Mouse (Mus musculus): ENCODE data around the gene Olfr520. TPM values are rescaled to one million over a fixed set of nuclear protein-coding genes. Genes with fewer than 3 reads are reported as not detected.
"Not testable (repeated sequence)": the region's sequence is repeated elsewhere in the genome, so short reads cannot be mapped to it uniquely, and the experiment has no call there.

Gene Olfr520
- polyA plus RNA-seq, 1 experiment from 2014 or later, result not detected

DNA sequence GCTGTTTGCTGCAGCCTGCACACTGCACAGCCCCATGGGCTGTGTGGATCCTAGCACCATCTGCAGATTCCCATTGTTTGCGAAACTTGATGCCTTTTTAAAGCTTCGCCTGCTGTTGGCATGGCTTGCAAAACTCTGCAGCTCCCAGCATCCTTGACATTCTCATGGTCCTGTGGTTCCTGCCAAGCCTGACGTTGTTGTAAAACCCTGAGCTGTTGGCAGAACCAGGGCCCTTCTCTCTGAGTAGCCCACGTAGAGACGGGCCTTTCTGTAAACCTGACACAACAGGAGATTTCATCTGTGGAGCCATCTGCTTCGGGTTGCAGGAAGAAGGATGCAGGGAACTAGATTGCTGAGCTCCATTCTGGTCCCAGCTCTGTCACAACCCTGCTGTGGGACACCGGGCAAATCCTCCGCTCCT lies 21.8 kb upstream of the Olfr520 start:
- no peak for ATAC-seq (ENCODE audit: low read depth)
- no peak overlapping the region for H3K4me3 ChIP-seq (ENCODE audit: low read depth, low read length)
- H3K9ac ChIP-seq (replicated peaks; ENCODE audit: low read depth, low read length), result no peak overlapping the region
- H3K36me3 ChIP-seq (ENCODE audit: control insufficient read depth, insufficient read depth, low read length), result no peaks in the 10 kb centered on the region
- H3K27ac ChIP-seq (ENCODE audit: low read depth, low read length), result no peak overlapping the region
- no peak overlapping the region for H3K4me2 ChIP-seq (ENCODE audit: low read depth, low read length)
- H3K9me3 ChIP-seq (ENCODE audit: control insufficient read depth, low read length), result no peaks in the 10 kb centered on the region
- no peaks in the 10 kb centered on the region for H3K4me1 ChIP-seq (ENCODE audit: control insufficient read depth, insufficient read depth, low read length)
- WGBS, result 65% methylated on average over 8 of the region's 8 CpGs
- H3K27me3 ChIP-seq (ENCODE audit: control insufficient read depth, insufficient read depth, low read length), result no peaks in the 10 kb centered on the region

GRCm38 (mm10) chr7:99708750-99709149 lies 21.3 kb upstream of the Olfr520 start:
- Histone ChIP-seq H3K27me3 (ENCODE audit: control insufficient read depth, insufficient read depth, low read length) (no peaks in the 10 kb centered on the region), H3K9ac (replicated peaks; ENCODE audit: low read depth, low read length) (no peak overlapping the region), H3K4me3 (ENCODE audit: low read depth, low read length) (no peak overlapping the region), H3K9me3 (ENCODE audit: control insufficient read depth, low read length) (no peaks in the 10 kb centered on the region), H3K4me1 (ENCODE audit: control insufficient read depth, insufficient read depth, low read length) (no peaks in the 10 kb centered on the region), H3K4me2 (ENCODE audit: low read depth, low read length) (no peak overlapping the region), H3K36me3 (ENCODE audit: control insufficient read depth, insufficient read depth, low read length) (no peaks in the 10 kb centered on the region), H3K27ac (ENCODE audit: low read depth, low read length) (no peak overlapping the region)
- no peak for ATAC-seq (ENCODE audit: low read depth)
- WGBS, result 70% methylated on average over 5 of the region's 5 CpGs

GRCm38 (mm10) chr7:99709992-99710391 lies 20.1 kb upstream of the Olfr520 start:
- H3K9ac ChIP-seq (replicated peaks; ENCODE audit: low read depth, low read length), result no peak overlapping the region
- H3K27me3 ChIP-seq (ENCODE audit: control insufficient read depth, insufficient read depth, low read length), result no peaks in the 10 kb centered on the region
- no peak overlapping the region for H3K27ac ChIP-seq (ENCODE audit: low read depth, low read length)
- no peak for ATAC-seq (ENCODE audit: low read depth)
- no peaks in the 10 kb centered on the region for H3K4me1 ChIP-seq (ENCODE audit: control insufficient read depth, insufficient read depth, low read length)
- no peaks in the 10 kb centered on the region for H3K36me3 ChIP-seq (ENCODE audit: control insufficient read depth, insufficient read depth, low read length)
- H3K4me2 ChIP-seq (ENCODE audit: low read depth, low read length), result no peak overlapping the region
- 51% methylated on average over 7 of the region's 7 CpGs for WGBS
- no peaks in the 10 kb centered on the region for H3K9me3 ChIP-seq (ENCODE audit: control insufficient read depth, low read length)
- no peak overlapping the region for H3K4me3 ChIP-seq (ENCODE audit: low read depth, low read length)

DNA sequence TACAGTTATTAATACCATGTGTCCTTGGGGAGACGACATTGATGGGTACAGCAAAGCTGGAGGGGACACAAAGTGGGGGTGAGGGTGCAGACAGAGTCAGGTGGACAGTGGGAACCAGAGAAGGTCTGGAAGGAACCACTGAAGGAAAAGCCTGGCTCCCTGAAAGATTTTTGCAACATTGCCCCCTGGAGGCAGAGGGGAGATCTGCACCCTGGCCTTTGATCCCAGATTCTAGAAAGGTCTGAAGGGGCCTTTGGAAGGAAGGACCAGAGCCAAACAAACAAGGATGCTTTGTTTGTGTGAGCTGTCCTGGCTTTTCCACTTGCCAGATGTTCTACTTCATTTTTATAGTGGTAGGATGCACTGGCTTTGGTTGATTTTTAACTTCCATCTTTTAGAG lies 19.6 kb upstream of the Olfr520 start:
- Histone ChIP-seq H3K4me3 (ENCODE audit: low read depth, low read length) (no peak overlapping the region), H3K4me1 (ENCODE audit: control insufficient read depth, insufficient read depth, low read length) (no peaks in the 10 kb centered on the region), H3K27ac (ENCODE audit: low read depth, low read length) (no peak overlapping the region), H3K27me3 (ENCODE audit: control insufficient read depth, insufficient read depth, low read length) (no peaks in the 10 kb centered on the region), H3K4me2 (ENCODE audit: low read depth, low read length) (no peak overlapping the region), H3K9ac (replicated peaks; ENCODE audit: low read depth, low read length) (no peak overlapping the region), H3K36me3 (ENCODE audit: control insufficient read depth, insufficient read depth, low read length) (no peaks in the 10 kb centered on the region), H3K9me3 (ENCODE audit: control insufficient read depth, low read length) (no peaks in the 10 kb centered on the region)
- 50% methylated on average over 1 of the region's 1 CpGs for WGBS
- ATAC-seq (ENCODE audit: low read depth), result no peak

DNA sequence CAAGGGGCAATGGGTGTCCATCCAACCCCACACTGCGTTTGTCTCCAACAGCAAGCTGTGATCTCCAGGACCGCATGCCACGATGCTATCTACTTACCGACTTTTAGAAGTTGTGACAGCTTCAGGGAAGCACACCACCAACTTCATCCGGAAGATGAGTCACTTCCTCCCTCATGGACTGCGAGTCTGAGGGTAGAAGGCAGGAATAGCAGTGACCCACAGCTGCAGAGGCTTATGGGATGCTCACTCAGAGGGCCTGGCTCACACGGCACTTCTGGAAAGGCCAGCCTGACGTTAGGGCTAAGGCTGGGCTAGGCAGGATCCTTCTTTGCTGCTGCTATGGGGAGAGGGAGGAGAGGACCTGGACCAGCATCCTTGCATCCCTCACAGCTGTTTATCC lies 18.9 kb upstream of the Olfr520 start, which contains the start of gene Slco2b1:
TSS of gene Slco2b1 (minus strand) at position 175 of the 400 bp plus-strand sequence.
- WGBS, result 82% methylated on average over 8 of the region's 8 CpGs
- H3K4me2 ChIP-seq (ENCODE audit: low read depth, low read length), result no peak within 1 kb of the TSS
- no peaks in the 10 kb centered on the region for H3K36me3 ChIP-seq (ENCODE audit: control insufficient read depth, insufficient read depth, low read length)
- no peaks in the 10 kb centered on the region for H3K27me3 ChIP-seq (ENCODE audit: control insufficient read depth, insufficient read depth, low read length)
- no peak within 1 kb of the TSS for H3K4me3 ChIP-seq (ENCODE audit: low read depth, low read length)
- H3K9ac ChIP-seq (replicated peaks; ENCODE audit: low read depth, low read length), result no peak within 1 kb of the TSS
- H3K27ac ChIP-seq (ENCODE audit: low read depth, low read length), result no peak within 1 kb of the TSS
- H3K4me1 ChIP-seq (ENCODE audit: control insufficient read depth, insufficient read depth, low read length), result no peaks in the 10 kb centered on the region
- no peak for ATAC-seq (ENCODE audit: low read depth)
- H3K9me3 ChIP-seq (ENCODE audit: control insufficient read depth, low read length), result no peaks in the 10 kb centered on the region

GRCm38 (mm10) chr7:99712431-99712830 lies 17.6 kb upstream of the Olfr520 start:
- Histone ChIP-seq H3K4me1 (ENCODE audit: control insufficient read depth, insufficient read depth, low read length) (no peaks in the 10 kb centered on the region), H3K36me3 (ENCODE audit: control insufficient read depth, insufficient read depth, low read length) (no peaks in the 10 kb centered on the region), H3K9me3 (ENCODE audit: control insufficient read depth, low read length) (no peaks in the 10 kb centered on the region), H3K27me3 (ENCODE audit: control insufficient read depth, insufficient read depth, low read length) (no peaks in the 10 kb centered on the region), H3K4me3 (ENCODE audit: low read depth, low read length) (no peak overlapping the region), H3K27ac (ENCODE audit: low read depth, low read length) (no peak overlapping the region), H3K4me2 (ENCODE audit: low read depth, low read length) (no peak overlapping the region), H3K9ac (replicated peaks; ENCODE audit: low read depth, low read length) (no peak overlapping the region)
- no peak for ATAC-seq (ENCODE audit: low read depth)
- 90% methylated on average over 4 of the region's 4 CpGs for WGBS

DNA sequence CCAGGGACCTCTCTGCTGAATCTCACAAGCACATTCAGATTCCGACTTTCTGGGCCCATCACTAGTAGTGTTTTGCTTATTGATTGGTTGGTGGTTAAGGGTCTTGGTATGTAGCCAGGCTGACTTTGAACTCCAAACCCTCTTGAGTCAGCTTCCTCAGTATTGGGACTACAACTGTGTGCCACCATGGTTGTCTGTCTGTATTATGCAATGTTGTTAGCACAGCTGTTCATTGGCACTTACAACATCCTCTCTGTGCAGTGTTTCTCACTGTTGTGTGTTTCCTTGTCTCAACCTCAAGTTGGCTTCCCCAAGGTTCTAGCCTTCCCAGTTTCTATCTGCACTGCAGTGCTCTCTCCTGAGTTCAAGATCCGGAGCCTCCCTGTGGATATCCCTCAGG lies 13.5 kb upstream of the Olfr520 start:
- no peak for ATAC-seq (ENCODE audit: low read depth)
- no peaks in the 10 kb centered on the region for H3K9me3 ChIP-seq (ENCODE audit: control insufficient read depth, low read length)
- H3K36me3 ChIP-seq (ENCODE audit: control insufficient read depth, insufficient read depth, low read length), result no peaks in the 10 kb centered on the region
- H3K4me3 ChIP-seq (ENCODE audit: low read depth, low read length), result no peak overlapping the region
- WGBS, result 94% methylated on average over 2 of the region's 2 CpGs
- H3K4me1 ChIP-seq (ENCODE audit: control insufficient read depth, insufficient read depth, low read length), result no peaks in the 10 kb centered on the region
- H3K27me3 ChIP-seq (ENCODE audit: control insufficient read depth, insufficient read depth, low read length), result no peaks in the 10 kb centered on the region
- H3K27ac ChIP-seq (ENCODE audit: low read depth, low read length), result no peak overlapping the region
- no peak overlapping the region for H3K9ac ChIP-seq (replicated peaks; ENCODE audit: low read depth, low read length)
- no peak overlapping the region for H3K4me2 ChIP-seq (ENCODE audit: low read depth, low read length)

- Histone ChIP-seq H3K27me3 (ENCODE audit: control insufficient read depth, insufficient read depth, low read length) (no peaks in the 10 kb centered on the region), H3K27ac (ENCODE audit: low read depth, low read length) (no peak overlapping the region), H3K4me3 (ENCODE audit: low read depth, low read length) (no peak overlapping the region), H3K9ac (replicated peaks; ENCODE audit: low read depth, low read length) (no peak overlapping the region), H3K4me2 (ENCODE audit: low read depth, low read length) (no peak overlapping the region), H3K36me3 (ENCODE audit: control insufficient read depth, insufficient read depth, low read length) (no peaks in the 10 kb centered on the region), H3K9me3 (ENCODE audit: control insufficient read depth, low read length) (no peaks in the 10 kb centered on the region), H3K4me1 (ENCODE audit: control insufficient read depth, insufficient read depth, low read length) (no peaks in the 10 kb centered on the region)
- ATAC-seq (ENCODE audit: low read depth), result no peak
- 98% methylated on average over 2 of the region's 2 CpGs for WGBS
Measured at GRCm38 (mm10) chr7:99734612-99735011, 4.5 kb downstream of the Olfr520 start.

- not testable (repeated sequence) for H3K9me3 ChIP-seq (ENCODE audit: control insufficient read depth, low read length); H3K36me3 ChIP-seq (ENCODE audit: control insufficient read depth, insufficient read depth, low read length); H3K9ac ChIP-seq (replicated peaks; ENCODE audit: low read depth, low read length); H3K4me1 ChIP-seq (ENCODE audit: control insufficient read depth, insufficient read depth, low read length); H3K27ac ChIP-seq (ENCODE audit: low read depth, low read length); ATAC-seq (ENCODE audit: low read depth); H3K27me3 ChIP-seq (ENCODE audit: control insufficient read depth, insufficient read depth, low read length); H3K4me2 ChIP-seq (ENCODE audit: low read depth, low read length); H3K4me3 ChIP-seq (ENCODE audit: low read depth, low read length)
- 97% methylated on average over 9 of the region's 9 CpGs for WGBS
Measured at GRCm38 (mm10) chr7:99735491-99735890, 5.4 kb downstream of the Olfr520 start.

- Histone ChIP-seq H3K4me1 (ENCODE audit: control insufficient read depth, insufficient read depth, low read length) (no peaks in the 10 kb centered on the region), H3K27me3 (ENCODE audit: control insufficient read depth, insufficient read depth, low read length) (no peaks in the 10 kb centered on the region), H3K4me2 (ENCODE audit: low read depth, low read length) (no peak overlapping the region), H3K9ac (replicated peaks; ENCODE audit: low read depth, low read length) (no peak overlapping the region), H3K27ac (ENCODE audit: low read depth, low read length) (no peak overlapping the region), H3K4me3 (ENCODE audit: low read depth, low read length) (no peak overlapping the region), H3K9me3 (ENCODE audit: control insufficient read depth, low read length) (no peaks in the 10 kb centered on the region), H3K36me3 (ENCODE audit: control insufficient read depth, insufficient read depth, low read length) (no peaks in the 10 kb centered on the region)
- no peak for ATAC-seq (ENCODE audit: low read depth)
- WGBS, result 67% methylated on average over 9 of the region's 9 CpGs
Measured at GRCm38 (mm10) chr7:99739276-99739675, 9.2 kb downstream of the Olfr520 start.
